Mouse (Mus musculus) intestine, embryonic 15.5 days (tissue): ENCODE data around the gene Fam78a. TPM values are rescaled to one million over a fixed set of nuclear protein-coding genes. Genes with fewer than 3 reads are reported as not detected.
A peak's percentile ranks its signal among the peaks of the same experiment; 100 is the strongest.

Experiments used
- ATAC-seq: fragments of 200-750 bp; cut with Nextera tagmentation; 2 replicates; pipeline ENCODE4 v1.8.0; 2017; ENCODE audit warnings: moderate TSS enrichment, moderate library complexity
- H3K27ac ChIP-seq: fragments of 300-500 bp; sonication (generic); 2 replicates; pipeline ENCODE4 v1.5.1; 2015; ENCODE audit warnings: mild to moderate bottlenecking, inconsistent platforms
- H3K27me3 ChIP-seq: fragments of 300-500 bp; sonication (generic); replicated peaks from 2 replicates; pipeline ENCODE4 v1.6.1; 2015; ENCODE audit warnings: inconsistent platforms
- H3K36me3 ChIP-seq: fragments of 300-500 bp; sonication (generic); 2 replicates; pipeline ENCODE4 v1.6.1; 2015; ENCODE audit warnings: inconsistent platforms
- H3K4me1 ChIP-seq: fragments of 300-500 bp; sonication (generic); replicated peaks from 2 replicates; pipeline ENCODE4 v1.6.1; 2015; ENCODE audit warnings: inconsistent platforms
- H3K4me2 ChIP-seq: fragments of 300-500 bp; sonication (generic); replicated peaks from 2 replicates; pipeline ENCODE4 v1.6.1; 2015; ENCODE audit warnings: mild to moderate bottlenecking, inconsistent platforms
- H3K4me3 ChIP-seq: fragments of 300-500 bp; sonication (generic); replicated peaks from 2 replicates; pipeline ENCODE4 v1.5.1; 2015; ENCODE audit warnings: inconsistent platforms
- H3K9ac ChIP-seq: fragments of 300-500 bp; sonication (generic); 2 replicates; pipeline ENCODE4 v1.6.1; 2015; ENCODE audit warnings: inconsistent platforms
- H3K9me3 ChIP-seq: fragments of 300-500 bp; sonication (generic); 2 replicates; pipeline ENCODE4 v1.6.1; 2016; ENCODE audit warnings: inconsistent platforms
- WGBS: fragments of 180-500 bp; shearing (Covaris S2); methylation state at CpG from one replicate; pipeline ENCODE4 v1.1.7; 2015; 5-methylcytosine and 5-hydroxymethylcytosine counted together
- polyA plus RNA-seq: library from polyadenylated mRNA; unstranded; fragments of >200 nt; fragmentation: Nextera tagmentation; extraction: Ambion mirVana; gene quantifications from 2 replicates; pipeline ENCODE4 v1.2.1, GENCODE M21; 2015

The Fam78a gene
- polyA plus RNA-seq, 1 experiment from 2014 or later = 2.0 TPM

DNA sequence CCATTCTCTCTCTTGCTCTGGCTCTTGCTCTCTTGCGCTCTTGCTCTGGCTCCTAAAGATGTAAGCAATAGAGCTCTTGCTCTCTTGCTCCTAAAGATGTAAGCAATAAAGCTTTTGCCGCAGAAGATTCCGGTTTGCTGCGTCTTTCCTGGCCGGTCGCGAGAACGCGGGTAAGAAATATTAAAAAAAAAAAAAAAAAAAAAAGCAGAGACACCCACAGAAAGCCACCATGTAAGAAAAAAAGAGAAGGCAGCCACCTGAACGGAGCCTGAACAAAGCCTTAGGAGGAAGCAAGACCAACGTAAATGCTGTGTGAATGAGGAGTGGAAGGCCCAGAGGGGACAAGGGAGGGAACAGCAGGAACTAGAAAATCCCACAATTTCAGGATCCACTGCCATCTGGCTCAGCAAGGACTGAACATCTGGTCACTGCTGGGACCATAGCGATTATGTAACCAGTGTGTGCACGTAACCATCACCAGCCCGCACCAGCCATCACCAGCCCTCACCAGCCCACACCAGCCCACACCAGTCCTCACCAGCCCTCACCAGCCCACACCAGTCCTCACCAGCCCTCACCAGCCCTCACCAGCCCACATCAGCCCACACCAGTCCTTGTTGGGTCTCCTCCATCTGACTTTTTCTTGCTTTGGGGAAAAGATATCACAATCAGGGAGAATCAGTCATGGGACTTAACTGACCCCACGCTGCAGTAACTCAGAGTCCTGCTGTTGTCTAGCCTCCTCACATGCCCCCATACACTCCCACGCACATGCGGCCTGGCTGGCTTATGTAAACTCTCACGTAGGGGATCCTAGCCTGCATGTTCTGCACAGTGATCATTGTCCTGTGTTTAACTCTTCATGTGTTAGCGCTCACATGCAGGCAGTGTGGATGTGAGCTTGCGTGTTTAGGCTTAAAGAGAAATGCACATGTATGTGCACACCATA lies 35.4 kb upstream of the Fam78a start:
- no peaks in the 10 kb centered on the region for H3K27me3 ChIP-seq
- no peaks in the 10 kb centered on the region for H3K4me1 ChIP-seq
- no peak for ATAC-seq
- WGBS = 82% methylated on average over 20 of the region's 20 CpGs
- no peaks in the 10 kb centered on the region for H3K9me3 ChIP-seq
- H3K27ac ChIP-seq = no peak overlapping the region
- H3K36me3 ChIP-seq = no peaks in the 10 kb centered on the region
- H3K4me3 ChIP-seq = no peak overlapping the region
- H3K4me2 ChIP-seq = no peak overlapping the region
- H3K9ac ChIP-seq = no peak overlapping the region

DNA sequence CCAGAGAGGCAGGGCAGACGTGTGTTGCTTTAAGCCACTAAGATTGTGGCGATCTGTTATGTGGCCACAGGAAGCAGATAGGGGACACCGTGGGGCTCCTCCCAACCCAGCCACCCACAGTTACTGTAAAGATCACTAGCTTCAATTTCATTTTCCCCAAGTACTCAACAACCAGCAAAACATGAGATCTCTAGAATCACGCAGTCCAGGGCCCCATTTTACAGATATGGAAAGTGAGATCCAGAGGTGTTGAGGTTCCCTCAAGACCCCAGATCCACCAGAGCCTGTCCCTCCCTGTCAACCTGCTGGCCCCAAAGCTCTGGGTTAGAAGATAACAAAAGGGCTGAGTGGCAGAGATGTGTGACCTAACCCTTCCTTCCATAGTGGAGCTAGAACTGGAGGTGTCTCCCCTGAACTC lies 31.2 kb upstream of the Fam78a start:
- H3K9me3 ChIP-seq = no peaks in the 10 kb centered on the region
- WGBS = 90% methylated on average over 4 of the region's 4 CpGs
- H3K9ac ChIP-seq = no peak overlapping the region
- no peak overlapping the region for H3K4me3 ChIP-seq
- H3K27ac ChIP-seq = no peak overlapping the region
- H3K27me3 ChIP-seq = no peaks in the 10 kb centered on the region
- no peak; the same call in 1 of the 2 replicates for ATAC-seq
- H3K4me2 ChIP-seq = no peak overlapping the region
- H3K4me1 ChIP-seq = no peaks in the 10 kb centered on the region
- H3K36me3 ChIP-seq = no peaks in the 10 kb centered on the region; the same call in 1 of the 2 replicates

DNA sequence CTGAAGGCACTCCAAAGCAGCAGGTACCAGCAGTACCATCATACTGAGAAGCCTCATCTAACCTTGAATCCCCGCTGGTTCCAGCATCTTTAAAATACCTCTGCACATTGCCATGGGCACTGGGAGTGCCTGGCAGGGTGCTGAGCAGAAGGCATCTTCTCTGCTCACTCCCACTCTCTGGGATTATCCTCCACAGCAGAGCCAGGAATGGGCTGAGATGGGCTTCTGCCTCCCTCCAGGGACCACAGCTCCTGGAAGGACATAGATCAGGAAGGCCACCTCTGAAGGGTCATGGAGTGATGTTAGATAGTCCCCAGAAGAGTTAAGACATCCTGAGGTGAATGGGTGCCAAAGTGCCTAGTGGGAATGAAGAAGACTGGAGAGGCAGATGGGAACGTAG lies 27.9 kb upstream of the Fam78a start:
- ATAC-seq = no peak
- Histone ChIP-seq H3K9me3 (no peaks in the 10 kb centered on the region), H3K4me2 (no peak overlapping the region), H3K36me3 (no peaks in the 10 kb centered on the region; the same call in 1 of the 2 replicates), H3K27ac (no peak overlapping the region), H3K4me3 (no peak overlapping the region), H3K4me1 (no peaks in the 10 kb centered on the region), H3K27me3 (no peaks in the 10 kb centered on the region), H3K9ac (no peak overlapping the region)
- 55% methylated on average over 2 of the region's 2 CpGs for WGBS

DNA sequence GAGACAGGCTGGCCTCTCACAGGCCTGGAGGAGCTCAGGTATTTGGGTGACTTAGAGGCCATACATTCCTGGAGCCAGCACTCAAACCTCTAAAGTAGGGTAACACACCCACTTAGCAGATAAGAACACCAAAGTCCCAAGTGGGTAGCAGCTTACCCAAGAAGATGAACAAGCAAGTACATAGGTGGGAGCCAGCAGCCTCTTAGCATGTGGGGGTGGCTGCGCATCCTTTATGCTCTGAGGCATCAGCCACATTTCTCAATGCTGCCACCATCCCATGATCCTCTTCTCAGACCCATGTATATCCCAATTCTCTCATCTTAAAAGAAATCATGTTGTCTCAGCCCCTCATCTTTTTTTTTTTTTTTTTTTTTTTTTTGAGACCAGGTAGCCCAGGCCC lies 26.6 kb upstream of the Fam78a start:
- ATAC-seq = no peak
- Histone ChIP-seq H3K9me3 (no peaks in the 10 kb centered on the region), H3K27ac (no peak overlapping the region), H3K36me3 (no peaks in the 10 kb centered on the region; the same call in 1 of the 2 replicates), H3K9ac (no peak overlapping the region), H3K4me2 (no peak overlapping the region), H3K4me1 (no peaks in the 10 kb centered on the region), H3K27me3 (no peaks in the 10 kb centered on the region), H3K4me3 (no peak overlapping the region)
- 95% methylated on average over 1 of the region's 1 CpGs for WGBS

DNA sequence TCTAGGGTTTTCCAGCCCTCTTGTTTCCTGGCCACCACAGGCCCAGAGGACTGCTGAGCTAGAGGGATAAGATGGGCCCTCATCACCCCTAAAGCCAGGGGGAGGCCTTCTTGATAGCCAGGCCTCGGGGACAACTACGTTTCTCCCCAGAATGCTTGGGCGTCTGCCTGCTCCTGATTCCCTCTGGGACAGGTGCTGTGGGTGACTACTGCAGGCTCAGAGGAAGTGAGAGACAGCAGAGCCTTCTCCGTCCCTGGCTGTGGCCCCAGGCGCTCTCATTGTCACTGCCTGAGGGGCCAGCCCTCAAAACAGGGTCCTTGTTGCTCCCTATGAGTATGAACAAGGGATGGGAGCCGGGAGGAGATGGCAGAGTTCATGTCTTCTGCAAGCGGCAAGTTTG lies 21.3 kb upstream of the Fam78a start:
- Histone ChIP-seq H3K9ac (no peak overlapping the region), H3K9me3 (no peaks in the 10 kb centered on the region), H3K4me2 (no peak overlapping the region), H3K36me3 (no peaks in the 10 kb centered on the region), H3K27ac (no peak overlapping the region), H3K4me3 (no peak overlapping the region), H3K4me1 (no peaks in the 10 kb centered on the region), H3K27me3 (no peaks in the 10 kb centered on the region)
- 73% methylated on average over 7 of the region's 7 CpGs for WGBS
- ATAC-seq = no peak

DNA sequence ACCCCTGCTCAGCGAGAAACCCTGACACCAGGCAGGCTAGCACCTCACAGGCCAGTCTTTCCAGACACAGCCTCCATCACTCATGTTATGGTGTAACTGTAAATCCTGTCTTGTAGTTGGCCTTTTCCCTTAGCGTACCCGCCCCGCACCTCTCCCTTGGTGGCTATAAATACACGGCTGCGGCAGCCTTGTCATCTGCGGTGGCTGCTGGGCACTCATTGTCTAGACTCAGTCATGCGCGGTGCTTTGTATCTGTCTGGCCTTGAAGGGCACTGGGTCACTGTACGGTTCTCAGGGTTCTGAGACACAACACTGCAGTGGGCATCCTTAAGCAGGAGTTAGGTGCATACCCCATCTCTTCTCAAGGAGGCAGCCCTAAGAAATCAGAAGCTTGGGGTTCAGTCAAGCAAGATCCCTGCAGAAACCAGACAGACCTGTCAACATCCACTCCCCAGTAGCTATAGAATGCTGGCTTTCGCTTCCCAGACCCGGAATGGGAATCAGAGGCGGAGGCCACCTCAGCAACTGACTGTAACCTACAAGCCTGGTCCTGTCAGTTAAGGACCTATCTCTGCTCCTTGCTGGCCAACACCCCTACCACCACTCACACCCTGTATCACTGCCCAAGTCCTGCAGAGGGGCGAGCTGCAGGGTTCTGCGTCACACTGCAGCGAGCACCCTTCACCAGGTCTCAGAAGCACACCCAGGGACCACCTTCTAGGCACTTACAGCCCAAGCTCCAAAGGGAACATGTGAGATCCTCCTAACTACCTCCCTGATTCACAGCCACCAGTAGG lies 20.7 kb upstream of the Fam78a start:
- ATAC-seq = no peak
- 76% methylated on average over 16 of the region's 16 CpGs for WGBS
- H3K27ac ChIP-seq = no peak overlapping the region

DNA sequence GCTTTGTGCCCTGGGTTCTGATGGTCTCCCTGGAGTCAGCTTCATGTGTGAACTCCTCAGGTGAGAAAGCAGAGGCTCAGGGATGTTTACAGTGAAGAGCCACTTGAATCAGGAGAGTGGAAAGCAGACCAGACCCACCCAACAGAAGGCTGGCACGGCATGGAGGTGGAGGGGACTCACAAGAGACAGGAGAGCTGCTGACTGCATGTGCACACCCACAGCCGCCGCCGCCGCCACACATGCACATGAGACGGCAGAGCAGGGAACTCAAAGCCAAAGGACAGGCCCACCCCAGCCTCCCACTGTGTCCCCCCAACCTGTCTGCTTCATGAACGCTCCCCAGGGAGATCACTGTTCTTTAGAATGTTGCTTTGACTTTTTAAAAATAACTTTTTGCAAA lies 19.5 kb upstream of the Fam78a start:
- no peaks in the 10 kb centered on the region for H3K9me3 ChIP-seq
- no peak overlapping the region for H3K9ac ChIP-seq
- whole genome bisulfite sequencing = 82% methylated on average over 7 of the region's 7 CpGs
- no peak overlapping the region for H3K27ac ChIP-seq
- no peaks in the 10 kb centered on the region for H3K4me1 ChIP-seq
- ATAC-seq = no peak
- H3K4me3 ChIP-seq = no peak overlapping the region
- H3K4me2 ChIP-seq = no peak overlapping the region
- no peaks in the 10 kb centered on the region for H3K27me3 ChIP-seq
- no peaks in the 10 kb centered on the region for H3K36me3 ChIP-seq

More for the DNA sequence above, 20.7 kb upstream of the Fam78a start:
- no peak overlapping the region for H3K9ac ChIP-seq
- no peaks in the 10 kb centered on the region for H3K27me3 ChIP-seq
- H3K4me1 ChIP-seq = no peaks in the 10 kb centered on the region
- H3K9me3 ChIP-seq = no peaks in the 10 kb centered on the region
- no peak overlapping the region for H3K4me2 ChIP-seq
- H3K4me3 ChIP-seq = no peak overlapping the region
- H3K36me3 ChIP-seq = no peaks in the 10 kb centered on the region

DNA sequence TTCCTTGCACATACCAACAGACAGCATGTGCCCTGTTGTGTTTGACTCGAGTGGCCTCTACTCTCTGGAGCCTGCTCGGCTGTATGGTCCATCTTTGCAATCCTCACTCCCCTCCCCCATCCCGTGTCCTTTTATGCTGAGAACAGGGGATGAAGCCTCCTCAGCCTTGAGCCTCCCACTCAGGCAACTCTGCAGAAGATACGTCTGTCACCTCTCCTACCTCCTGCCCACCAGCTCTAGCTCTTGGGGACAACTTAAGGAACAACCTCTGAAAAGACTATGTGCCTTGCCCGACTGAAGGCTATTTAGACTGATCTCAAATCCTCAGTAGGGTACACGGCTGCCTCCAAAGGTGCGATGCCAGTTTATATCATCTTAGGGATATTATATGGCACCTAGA lies 18.9 kb upstream of the Fam78a start:
- Histone ChIP-seq H3K36me3 (no peaks in the 10 kb centered on the region), H3K4me1 (no peaks in the 10 kb centered on the region), H3K27me3 (no peaks in the 10 kb centered on the region), H3K9me3 (no peaks in the 10 kb centered on the region), H3K9ac (no peak overlapping the region), H3K4me2 (no peak overlapping the region; the same call in 1 of the 2 replicates), H3K4me3 (no peak overlapping the region), H3K27ac (no peak overlapping the region)
- ATAC-seq = no peak
- WGBS = 69% methylated on average over 7 of the region's 7 CpGs

DNA sequence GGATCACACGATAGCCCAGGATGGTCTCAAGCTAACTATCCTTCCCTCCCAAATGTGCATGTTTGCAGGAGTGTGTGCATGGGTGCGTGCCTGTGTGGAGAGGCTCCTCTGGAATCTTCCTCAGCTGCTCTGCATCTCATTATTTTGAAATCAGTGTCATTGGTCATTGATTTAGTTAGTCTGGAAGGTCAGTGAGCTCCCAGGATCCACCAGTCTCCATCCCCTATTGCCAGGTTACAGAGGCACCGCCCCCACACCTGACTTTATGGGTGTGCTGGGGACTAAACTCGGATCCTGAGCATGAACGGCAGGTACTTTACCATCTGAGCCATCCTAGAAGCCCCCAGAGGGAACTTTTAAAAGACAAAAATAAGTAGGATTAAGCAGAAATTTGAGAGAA lies 18.3 kb upstream of the Fam78a start:
- H3K4me2 ChIP-seq = no peak overlapping the region; the same call in 1 of the 2 replicates

DNA sequence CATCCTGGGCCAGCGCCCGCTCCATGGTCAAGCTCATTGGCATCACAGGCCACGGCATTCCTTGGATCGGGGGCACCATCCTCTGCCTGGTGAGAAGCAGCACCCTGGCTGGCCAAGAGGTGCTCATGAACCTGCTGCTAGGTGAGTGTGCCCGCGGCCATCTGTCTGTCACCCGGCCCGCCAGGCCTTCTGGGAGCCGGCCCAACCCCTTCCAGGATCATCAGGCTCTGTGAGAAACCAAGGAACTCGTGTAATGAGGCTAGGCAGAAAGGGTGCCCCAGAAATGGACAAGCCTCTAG lies 11.4 kb upstream of the Fam78a start:
- no peaks in the 10 kb centered on the region for H3K27me3 ChIP-seq
- 81% methylated on average over 10 of the region's 10 CpGs for WGBS
- ATAC-seq = 0 out of 2 replicates have a peak, but pooled peaks have one; percentile 11
- peak overlapping the region; percentile 25 for H3K4me3 ChIP-seq
- no peaks in the 10 kb centered on the region for H3K9me3 ChIP-seq
- H3K9ac ChIP-seq = peak overlapping the region; percentile 47
- H3K4me2 ChIP-seq = peak overlapping the region; percentile 58
- H3K27ac ChIP-seq = no peak overlapping the region
- H3K4me1 ChIP-seq = peaks cover 6% of the 10 kb centered on the region; the same call in 1 of the 2 replicates
- no peaks in the 10 kb centered on the region for H3K36me3 ChIP-seq

More for the DNA sequence above, 18.3 kb upstream of the Fam78a start:
- H3K36me3 ChIP-seq = no peaks in the 10 kb centered on the region
- H3K9me3 ChIP-seq = no peaks in the 10 kb centered on the region
- no peak overlapping the region for H3K27ac ChIP-seq
- no peak for ATAC-seq
- H3K4me1 ChIP-seq = no peaks in the 10 kb centered on the region
- no peak overlapping the region for H3K9ac ChIP-seq
- 49% methylated on average over 5 of the region's 5 CpGs for WGBS
- no peak overlapping the region for H3K4me3 ChIP-seq
- no peaks in the 10 kb centered on the region for H3K27me3 ChIP-seq

DNA sequence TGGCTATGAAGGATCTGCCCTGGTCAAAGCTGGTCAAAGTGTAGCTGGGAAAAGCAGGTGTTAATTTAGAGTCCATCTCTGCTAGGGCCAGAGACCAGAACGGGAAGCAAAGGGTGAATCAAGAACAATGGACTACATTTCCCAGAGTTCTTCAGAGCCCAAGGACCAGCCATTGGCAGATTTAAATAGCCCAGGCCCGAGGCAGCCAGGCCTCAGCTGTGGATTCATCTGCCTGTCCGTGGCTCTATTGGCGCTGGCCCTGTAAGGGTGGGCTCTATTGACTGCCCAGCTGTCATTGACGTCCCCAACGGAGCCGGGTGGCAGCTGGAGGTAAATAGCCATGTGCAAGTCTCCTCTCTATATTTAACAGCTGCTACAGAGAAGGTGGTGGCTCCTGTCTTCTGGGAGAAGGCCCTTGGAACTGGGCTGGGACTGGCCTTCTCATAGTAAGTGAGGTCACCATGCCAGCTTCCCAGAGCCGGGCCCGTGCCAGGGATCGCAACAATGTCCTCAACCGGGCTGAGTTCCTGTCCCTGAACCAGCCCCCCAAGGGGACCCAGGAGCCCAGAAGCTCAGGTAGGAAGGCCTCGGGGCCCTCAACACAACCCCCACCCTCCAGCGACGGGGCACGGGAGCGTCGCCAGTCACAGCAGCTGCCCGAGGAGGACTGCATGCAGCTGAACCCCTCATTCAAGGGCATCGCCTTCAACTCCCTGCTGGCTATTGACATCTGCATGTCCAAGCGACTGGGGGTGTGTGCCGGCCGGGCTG lies 10.9 kb upstream of the Fam78a start, which contains the start of gene Plpp7:
Plpp7 (plus strand) TSS at position 178 of the 771 bp plus-strand sequence.
- no peak within 1 kb of the TSS for H3K27ac ChIP-seq
- no peaks in the 10 kb centered on the region for H3K9me3 ChIP-seq
- no peaks in the 10 kb centered on the region for H3K36me3 ChIP-seq
- WGBS = 49% methylated on average over 22 of the region's 22 CpGs
- peak within 1 kb of the TSS; percentile 47 for H3K9ac ChIP-seq
- ATAC-seq = peak; percentile 80
- peak within 1 kb of the TSS; percentile 58 for H3K4me2 ChIP-seq
- peaks cover 6% of the 10 kb centered on the region; the same call in 1 of the 2 replicates for H3K4me1 ChIP-seq
- peak within 1 kb of the TSS; percentile 25 for H3K4me3 ChIP-seq
- H3K27me3 ChIP-seq = no peaks in the 10 kb centered on the region
